Mouse (Mus musculus) midbrain, embryonic 12.5 days (tissue): ENCODE results near the gene Rhd. TPM values are rescaled to one million over a fixed set of nuclear protein-coding genes. Genes with fewer than 3 reads are reported as not detected.
A peak's percentile ranks its signal among the peaks of the same experiment; 100 is the strongest.

ENCODE experiments used
- ATAC-seq: fragments of 200-750 bp; cut with Nextera tagmentation; 2 replicates; pipeline ENCODE4 v1.8.0; 2017; ENCODE audit warnings: low read depth, moderate TSS enrichment, moderate library complexity; ENCODE audit not compliant: low FRiP score
- H3K27ac ChIP-seq: fragments of 300-500 bp; sonication (generic); replicated peaks from 2 replicates; pipeline ENCODE4 v1.5.1; 2016; ENCODE audit warnings: mild to moderate bottlenecking
- H3K27me3 ChIP-seq: fragments of 300-500 bp; sonication (generic); 2 replicates; pipeline ENCODE4 v1.6.1; 2016; ENCODE audit warnings: mild to moderate bottlenecking
- H3K36me3 ChIP-seq: fragments of 300-500 bp; sonication (generic); 2 replicates; pipeline ENCODE4 v1.6.1; 2016
- H3K4me1 ChIP-seq: fragments of 300-500 bp; sonication (generic); 2 replicates; pipeline ENCODE4 v1.6.1; 2016
- H3K4me2 ChIP-seq: fragments of 300-500 bp; sonication (generic); replicated peaks from 2 replicates; pipeline ENCODE4 v1.6.1; 2016; ENCODE audit warnings: mild to moderate bottlenecking, moderate library complexity
- H3K4me3 ChIP-seq: fragments of 300-500 bp; sonication (generic); 2 replicates; pipeline ENCODE4 v1.5.1; 2016; ENCODE audit warnings: mild to moderate bottlenecking
- H3K9ac ChIP-seq: fragments of 300-500 bp; sonication (generic); replicated peaks from 2 replicates; pipeline ENCODE4 v1.6.1; 2016; ENCODE audit warnings: mild to moderate bottlenecking, moderate library complexity
- H3K9me3 ChIP-seq: fragments of 300-500 bp; sonication (generic); 2 replicates; pipeline ENCODE4 v1.6.1; 2016; ENCODE audit warnings: mild to moderate bottlenecking
- WGBS: fragments of 180-500 bp; shearing (Covaris S2); methylation state at CpG from one replicate; pipeline ENCODE4 v1.1.7; 2016; 5-methylcytosine and 5-hydroxymethylcytosine counted together
- polyA plus RNA-seq: library from polyadenylated mRNA; unstranded; fragments of >200 nt; fragmentation: Nextera tagmentation; extraction: Ambion mirVana; gene quantifications from 2 replicates; pipeline ENCODE4 v1.2.1, GENCODE M21; 2016

The Rhd gene
- polyA plus RNA-seq, 1 experiment from 2014 or later, result 8.9 TPM

- peaks cover 16% of the 10 kb centered on the region for H3K4me1 ChIP-seq
- H3K9ac ChIP-seq, result peak overlapping the region; percentile 89
- 2% methylated on average over 43 of the region's 43 CpGs for WGBS
- peak overlapping the region; percentile 66 for H3K4me2 ChIP-seq
- peaks cover 24% of the 10 kb centered on the region for H3K36me3 ChIP-seq
- ATAC-seq, result peak; percentile 71; the same call in 1 of the 2 replicates
- H3K27me3 ChIP-seq, result no peaks in the 10 kb centered on the region
- no peaks in the 10 kb centered on the region for H3K9me3 ChIP-seq
- H3K4me3 ChIP-seq, result peak overlapping the region; percentile 78
- peak overlapping the region; percentile 87 for H3K27ac ChIP-seq
Observed at GRCm38 (mm10) chr4:134914122-134914863, 50.0 kb downstream of the Rhd start.

- under 1% methylated on average over 25 of the region's 25 CpGs for WGBS
Observed at GRCm38 (mm10) chr4:134914864-134915209, 50.5 kb downstream of the Rhd start, which contains the start of gene Tmem50a. Gene Tmem50a (minus strand): TSS chr4:134915024.

GRCm38 (mm10) chr4:134915223-134916050, 51.1 kb downstream of the Rhd start:
- Histone ChIP-seq H3K4me3 (peak overlapping the region; percentile 78), H3K36me3 (peaks cover 17% of the 10 kb centered on the region), H3K27me3 (no peaks in the 10 kb centered on the region), H3K27ac (peak overlapping the region; percentile 87), H3K9ac (no peak overlapping the region), H3K4me1 (peaks cover 16% of the 10 kb centered on the region), H3K4me2 (peak overlapping the region; percentile 66), H3K9me3 (no peaks in the 10 kb centered on the region)
- ATAC-seq, result peak; percentile 57
- 59% methylated on average over 14 of the region's 14 CpGs for WGBS

More at GRCm38 (mm10) chr4:134914864-134915209, 50.5 kb downstream of the Rhd start, which contains the start of gene Tmem50a:
- peak within 1 kb of the TSS; percentile 87 for H3K27ac ChIP-seq
- ATAC-seq, result peak; percentile 91
- H3K4me3 ChIP-seq, result peak within 1 kb of the TSS; percentile 78
- H3K4me2 ChIP-seq, result peak within 1 kb of the TSS; percentile 66
- H3K36me3 ChIP-seq, result peaks cover 20% of the 10 kb centered on the region
- no peaks in the 10 kb centered on the region for H3K9me3 ChIP-seq
- H3K27me3 ChIP-seq, result no peaks in the 10 kb centered on the region
- peak within 1 kb of the TSS; percentile 89 for H3K9ac ChIP-seq
- peaks cover 16% of the 10 kb centered on the region for H3K4me1 ChIP-seq

DNA sequence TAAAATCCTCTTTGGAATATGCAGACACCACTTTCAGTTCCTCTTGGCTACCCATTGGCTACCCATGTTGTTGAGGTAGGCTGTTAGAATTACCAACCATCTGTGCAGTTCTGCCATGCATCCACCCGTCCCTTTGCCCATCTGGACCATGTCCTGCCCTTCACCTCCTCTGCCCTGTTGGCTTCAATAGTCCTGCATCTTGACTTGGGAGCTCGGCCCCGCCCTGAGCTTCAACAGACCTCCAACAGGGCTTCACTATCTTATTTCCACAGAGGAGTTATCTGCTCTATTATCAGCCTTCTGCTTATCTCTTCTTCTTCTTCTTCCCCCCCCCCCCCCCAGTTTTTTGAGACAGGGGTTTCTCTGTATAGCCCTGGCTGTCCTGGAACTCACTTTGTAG, 52.9 kb downstream of the Rhd start:
- WGBS, result 75% methylated on average over 3 of the region's 3 CpGs
- Histone ChIP-seq H3K36me3 (peaks cover 7% of the 10 kb centered on the region), H3K27me3 (no peaks in the 10 kb centered on the region), H3K4me1 (peaks cover 16% of the 10 kb centered on the region), H3K4me3 (no peak overlapping the region), H3K4me2 (no peak overlapping the region), H3K9ac (no peak overlapping the region), H3K27ac (no peak overlapping the region), H3K9me3 (no peaks in the 10 kb centered on the region)
- no peak for ATAC-seq

GRCm38 (mm10) chr4:134918381-134918780, 54.0 kb downstream of the Rhd start:
- H3K36me3 ChIP-seq, result no peaks in the 10 kb centered on the region
- H3K4me2 ChIP-seq, result no peak overlapping the region
- no peak overlapping the region for H3K9ac ChIP-seq
- no peaks in the 10 kb centered on the region for H3K27me3 ChIP-seq
- no peak overlapping the region for H3K4me3 ChIP-seq
- 80% methylated on average over 7 of the region's 7 CpGs for WGBS
- H3K4me1 ChIP-seq, result peaks cover 16% of the 10 kb centered on the region
- no peak overlapping the region for H3K27ac ChIP-seq
- no peak for ATAC-seq
- H3K9me3 ChIP-seq, result no peaks in the 10 kb centered on the region

DNA sequence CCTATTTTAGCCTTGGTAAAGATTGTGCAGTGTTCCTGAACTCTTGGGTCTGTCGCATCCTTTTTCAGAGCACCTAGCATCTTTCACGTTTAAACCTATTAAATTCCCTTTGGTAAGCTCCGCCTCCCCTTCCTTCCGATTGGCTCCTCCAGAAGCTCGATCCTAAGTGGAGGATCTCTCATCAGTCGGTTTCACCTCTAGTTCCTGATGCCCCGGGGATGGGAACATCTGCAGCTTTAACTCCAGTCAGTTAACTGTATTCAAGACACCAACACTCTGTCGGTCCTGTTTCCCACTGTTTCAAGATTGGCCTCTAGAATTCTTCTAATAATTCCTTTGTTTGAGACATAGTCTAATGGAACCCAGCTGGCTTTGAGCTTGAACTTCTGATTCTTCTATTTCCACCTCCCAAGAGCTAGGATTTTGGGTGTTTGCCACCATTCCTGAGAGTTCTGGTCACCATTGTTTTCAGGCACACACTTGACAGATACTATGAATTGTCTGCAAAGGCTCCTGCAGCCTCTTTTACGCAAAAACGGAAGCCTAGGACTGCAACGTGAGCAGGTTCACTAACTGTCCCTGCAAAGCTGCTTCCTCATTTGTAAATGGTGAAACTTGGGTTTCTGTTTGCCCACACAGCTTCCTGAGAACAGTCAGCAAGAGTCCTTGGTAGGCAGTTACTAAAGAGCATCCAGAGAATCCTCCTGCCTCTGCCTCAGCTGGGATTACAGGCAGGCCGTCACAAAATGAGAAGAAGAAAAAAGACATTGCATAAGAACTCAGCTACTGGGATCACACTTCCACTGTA, 55.6 kb downstream of the Rhd start:
- WGBS, result 44% methylated on average over 12 of the region's 12 CpGs

GRCm38 (mm10) chr4:134920631-134921030, 56.3 kb downstream of the Rhd start:
- 95% methylated on average over 6 of the region's 6 CpGs for WGBS
- Histone ChIP-seq H3K36me3 (peaks cover 6% of the 10 kb centered on the region), H3K4me3 (no peak overlapping the region), H3K9ac (no peak overlapping the region), H3K27ac (no peak overlapping the region), H3K9me3 (no peaks in the 10 kb centered on the region), H3K4me2 (no peak overlapping the region), H3K27me3 (no peaks in the 10 kb centered on the region), H3K4me1 (peaks cover 12% of the 10 kb centered on the region)
- no peak for ATAC-seq

More for the DNA sequence above, 55.6 kb downstream of the Rhd start:
- ATAC-seq, result no peak
- Histone ChIP-seq H3K36me3 (no peaks in the 10 kb centered on the region), H3K9me3 (no peaks in the 10 kb centered on the region), H3K9ac (no peak overlapping the region), H3K4me1 (peaks cover 10% of the 10 kb centered on the region), H3K27me3 (no peaks in the 10 kb centered on the region), H3K27ac (no peak overlapping the region), H3K4me2 (no peak overlapping the region), H3K4me3 (no peak overlapping the region)

DNA sequence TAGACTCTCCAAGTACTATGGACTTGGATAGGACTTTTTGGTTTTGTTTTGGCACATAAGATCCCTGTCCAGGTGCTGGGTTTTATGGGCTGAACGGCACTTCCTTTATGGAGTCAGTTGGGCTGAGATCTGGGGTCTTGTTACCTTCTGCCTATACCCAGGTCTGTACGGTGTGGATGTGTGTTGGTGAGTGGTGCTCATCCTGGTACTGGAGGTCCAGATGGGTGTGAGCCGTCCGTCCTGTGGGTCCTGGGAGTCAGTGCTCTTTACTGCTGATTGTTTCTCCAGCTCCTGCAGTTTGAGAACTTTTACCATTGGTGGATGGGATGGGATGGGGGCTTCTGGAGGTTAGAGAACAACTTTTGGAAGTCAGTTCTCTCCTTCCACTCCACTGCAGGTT, 57.4 kb downstream of the Rhd start:
- no peak overlapping the region for H3K4me3 ChIP-seq
- peaks cover 19% of the 10 kb centered on the region for H3K4me1 ChIP-seq
- WGBS, result 96% methylated on average over 4 of the region's 4 CpGs
- H3K27me3 ChIP-seq, result no peaks in the 10 kb centered on the region
- no peak overlapping the region for H3K9ac ChIP-seq
- no peak overlapping the region for H3K27ac ChIP-seq
- no peaks in the 10 kb centered on the region for H3K9me3 ChIP-seq
- no peak for ATAC-seq
- H3K4me2 ChIP-seq, result no peak overlapping the region
- peaks cover 17% of the 10 kb centered on the region for H3K36me3 ChIP-seq

DNA sequence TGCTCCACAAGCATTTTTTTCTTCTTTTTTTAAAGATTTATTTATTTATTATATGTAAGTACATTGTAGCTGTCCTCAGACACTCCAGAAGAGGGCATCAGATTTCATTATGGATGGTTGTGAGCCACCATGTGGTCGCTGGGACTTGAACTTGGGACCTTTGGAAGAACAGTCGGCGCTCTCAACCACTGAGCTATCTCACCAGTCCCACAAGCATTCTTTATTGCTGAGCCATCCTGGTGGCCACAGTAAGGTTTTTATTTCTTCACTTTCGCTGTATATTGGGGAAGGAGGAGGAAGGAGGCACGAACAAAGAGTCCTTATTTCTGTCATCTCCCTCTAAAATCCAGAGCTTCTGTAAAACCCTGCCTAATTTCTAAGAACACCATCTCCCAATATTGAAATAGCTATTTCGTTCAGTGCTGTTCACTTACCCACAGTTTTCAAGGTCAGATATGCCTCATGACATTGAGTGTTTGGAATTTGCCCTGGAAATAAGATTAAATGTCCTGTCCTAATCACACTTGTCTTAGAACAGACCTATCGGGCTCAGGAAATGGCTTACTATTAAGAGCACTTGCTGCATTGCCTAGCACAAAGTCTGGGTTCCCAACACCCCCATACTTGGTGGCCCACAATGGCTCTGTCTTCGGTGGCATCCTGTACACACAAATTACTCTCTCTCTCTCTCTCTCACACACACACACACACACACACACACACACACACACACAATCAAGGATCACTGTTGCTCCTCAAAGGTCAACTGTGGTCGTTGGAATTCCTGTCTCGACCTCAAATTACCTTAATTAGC, 58.0 kb downstream of the Rhd start:
- H3K36me3 ChIP-seq, result peaks cover 22% of the 10 kb centered on the region
- peaks cover 19% of the 10 kb centered on the region for H3K4me1 ChIP-seq
- ATAC-seq, result no peak
- H3K9ac ChIP-seq, result peak overlapping the region; percentile 71
- H3K4me2 ChIP-seq, result peak overlapping the region; percentile 87
- peak overlapping the region; percentile 100 for H3K4me3 ChIP-seq
- no peaks in the 10 kb centered on the region for H3K9me3 ChIP-seq
- peak overlapping the region; percentile 92 for H3K27ac ChIP-seq
- WGBS, result 57% methylated on average over 10 of the region's 10 CpGs
- no peaks in the 10 kb centered on the region for H3K27me3 ChIP-seq

- Histone ChIP-seq H3K4me3 (peak overlapping the region; percentile 100), H3K9me3 (no peaks in the 10 kb centered on the region), H3K4me1 (peaks cover 19% of the 10 kb centered on the region), H3K36me3 (peaks cover 27% of the 10 kb centered on the region), H3K27ac (peak overlapping the region; percentile 92), H3K27me3 (no peaks in the 10 kb centered on the region), H3K9ac (peak overlapping the region; percentile 71), H3K4me2 (peak overlapping the region; percentile 87)
- ATAC-seq, result peak; percentile 61
- WGBS, result under 1% methylated on average over 13 of the region's 13 CpGs
Observed at GRCm38 (mm10) chr4:134922925-134923244, 58.5 kb downstream of the Rhd start.
